In genomic region chr12:101718054-101718754, GRCm38 (mm10) we compare ENCODE assay signal across 8 mouse cellular contexts. TPM values are rescaled to one million over a fixed set of nuclear protein-coding genes. Genes with fewer than 3 reads are reported as not detected.
A peak's percentile ranks its signal among the peaks of the same experiment; 100 is the strongest.
DNase-seq lines count a peak whose midpoint lies in the region; ATAC-seq lines count a peak whose summit lies in the region.

TSS of gene Tc2n (minus strand) at chr12:101718523.

- under 1% methylated on average over 66 of the region's 75 CpGs for WGBS in embryonic facial prominence, embryonic 12.5 days
- WGBS in heart, embryonic 10.5 days: 1% methylated on average over 74 of the region's 75 CpGs
- WGBS in kidney, embryonic 14.5 days: under 1% methylated on average over 50 of the region's 75 CpGs
- WGBS in liver, embryonic 15.5 days (ENCODE audit: insufficient replicate concordance): 1% methylated on average over 67 of the region's 75 CpGs
- WGBS in neural tube, embryonic 11.5 days: under 1% methylated on average over 73 of the region's 75 CpGs

- H3K27me3 ChIP-seq in embryonic facial prominence, embryonic 12.5 days: peaks cover 14% of the 10 kb centered on the region
- H3K27me3 ChIP-seq in heart, embryonic 10.5 days (ENCODE audit: insufficient read depth, poor library complexity, severe bottlenecking): peaks cover 30% of the 10 kb centered on the region
- peaks cover 10% of the 10 kb centered on the region for H3K27me3 ChIP-seq in kidney, embryonic 14.5 days (ENCODE audit: control insufficient read depth, insufficient read depth, low read length)
- H3K27me3 ChIP-seq in liver, embryonic 15.5 days: peaks cover 19% of the 10 kb centered on the region
- peaks cover 12% of the 10 kb centered on the region for H3K27me3 ChIP-seq in neural tube, embryonic 11.5 days (ENCODE audit: control insufficient read depth, insufficient read depth, low read length)

- no peaks in the 10 kb centered on the region; the same call in 1 of the 2 replicates for H3K4me1 ChIP-seq in embryonic facial prominence, embryonic 12.5 days
- H3K4me1 ChIP-seq in heart, embryonic 10.5 days: peaks cover 10% of the 10 kb centered on the region; the same call in 1 of the 2 replicates
- H3K4me1 ChIP-seq in kidney, embryonic 14.5 days (ENCODE audit: control insufficient read depth, insufficient read depth, low read length): no peaks in the 10 kb centered on the region
- peaks cover 12% of the 10 kb centered on the region for H3K4me1 ChIP-seq in liver, embryonic 15.5 days (replicated peaks)
- no peaks in the 10 kb centered on the region for H3K4me1 ChIP-seq in neural tube, embryonic 11.5 days (ENCODE audit: control insufficient read depth, insufficient read depth, low read length)

- no peaks in the 10 kb centered on the region for H3K36me3 ChIP-seq in embryonic facial prominence, embryonic 12.5 days
- H3K36me3 ChIP-seq in heart, embryonic 10.5 days: no peaks in the 10 kb centered on the region
- H3K36me3 ChIP-seq in kidney, embryonic 14.5 days (ENCODE audit: control insufficient read depth, insufficient read depth, low read length): no peaks in the 10 kb centered on the region
- H3K36me3 ChIP-seq in liver, embryonic 15.5 days (replicated peaks): no peaks in the 10 kb centered on the region
- H3K36me3 ChIP-seq in neural tube, embryonic 11.5 days (ENCODE audit: control insufficient read depth, insufficient read depth, low read length): no peaks in the 10 kb centered on the region

- H3K27ac ChIP-seq in embryonic facial prominence, embryonic 12.5 days: no peak within 1 kb of the TSS
- H3K27ac ChIP-seq in heart, embryonic 10.5 days: peak within 1 kb of the TSS; percentile 24
- no peak within 1 kb of the TSS for H3K27ac ChIP-seq in kidney, embryonic 14.5 days (ENCODE audit: low read depth, low read length)
- H3K27ac ChIP-seq in liver, embryonic 15.5 days (replicated peaks): no peak within 1 kb of the TSS
- H3K27ac ChIP-seq in neural tube, embryonic 11.5 days (ENCODE audit: low read depth, low read length): no peak within 1 kb of the TSS

- peak within 1 kb of the TSS; percentile 98 for H3K4me2 ChIP-seq in embryonic facial prominence, embryonic 12.5 days (replicated peaks)
- H3K4me2 ChIP-seq in kidney, embryonic 14.5 days (replicated peaks; ENCODE audit: low read depth, low read length): peak within 1 kb of the TSS; percentile 99
- H3K4me2 ChIP-seq in liver, embryonic 15.5 days: peak within 1 kb of the TSS; percentile 88
- H3K4me2 ChIP-seq in neural tube, embryonic 11.5 days (ENCODE audit: low read depth): peak within 1 kb of the TSS; percentile 99

- peak within 1 kb of the TSS; percentile 71 for H3K4me3 ChIP-seq in embryonic facial prominence, embryonic 12.5 days
- H3K4me3 ChIP-seq in heart, embryonic 10.5 days: peak within 1 kb of the TSS; percentile 79
- H3K4me3 ChIP-seq in kidney, embryonic 14.5 days (ENCODE audit: low read length): peak within 1 kb of the TSS; percentile 54
- H3K4me3 ChIP-seq in liver, embryonic 15.5 days (replicated peaks): peak within 1 kb of the TSS; percentile 62
- peak within 1 kb of the TSS; percentile 64 for H3K4me3 ChIP-seq in neural tube, embryonic 11.5 days (ENCODE audit: low read depth, low read length)

- ATAC-seq in embryonic facial prominence, embryonic 12.5 days (ENCODE audit: insufficient number of reproducible peaks, insufficient read depth, low FRiP score, low TSS enrichment): peak; percentile 97
- ATAC-seq in kidney, embryonic 14.5 days (ENCODE audit: low FRiP score, low TSS enrichment): peak; percentile 99
- peak; percentile 95 for ATAC-seq in liver, embryonic 15.5 days (ENCODE audit: insufficient read depth)
- peak; percentile 94 for ATAC-seq in neural tube, embryonic 11.5 days (ENCODE audit: insufficient read depth, low FRiP score, low TSS enrichment)

- DNase-seq in left cerebral cortex, adult 18-20 months (ENCODE audit: low spot score in 2 of 2): peak; percentile 6 to 8
- no peak for DNase-seq in left cerebral cortex, adult 11 months (ENCODE audit: low spot score)
- peak; percentile 90 for DNase-seq in heart, embryonic 10.5 days (ENCODE audit: low spot score)
- DNase-seq in neural tube, embryonic 11.5 days (ENCODE audit: low spot score): peak; percentile 69
- peak; percentile 89 for DNase-seq in testis, postnatal 10 days (ENCODE audit: low spot score)

- no peaks in the 10 kb centered on the region for H3K9me3 ChIP-seq in embryonic facial prominence, embryonic 12.5 days
- no peaks in the 10 kb centered on the region for H3K9me3 ChIP-seq in heart, embryonic 10.5 days
- H3K9me3 ChIP-seq in kidney, embryonic 14.5 days (ENCODE audit: control insufficient read depth, low read length): no peaks in the 10 kb centered on the region
- no peaks in the 10 kb centered on the region for H3K9me3 ChIP-seq in liver, embryonic 15.5 days (replicated peaks)
- no peaks in the 10 kb centered on the region for H3K9me3 ChIP-seq in neural tube, embryonic 11.5 days (ENCODE audit: control insufficient read depth, low read length)

- peak within 1 kb of the TSS; percentile 54 for H3K9ac ChIP-seq in embryonic facial prominence, embryonic 12.5 days
- peak within 1 kb of the TSS; percentile 56 for H3K9ac ChIP-seq in kidney, embryonic 14.5 days (ENCODE audit: low read depth, low read length)
- 0 out of 2 replicates have a peak within 1 kb of the TSS, but pooled peaks have one; percentile 21 for H3K9ac ChIP-seq in liver, embryonic 15.5 days
- H3K9ac ChIP-seq in neural tube, embryonic 11.5 days (ENCODE audit: low read length): peak within 1 kb of the TSS; percentile 52

RNA-seq across cellular contexts. Expression of gene Tc2n, which starts in this region (rescaled TPM):
- total RNA-seq in left cerebral cortex, adult 18-20 months (2021): under 1 TPM; 0.61 to 0.70 TPM
- 0.39 and 0.40 TPM in 2 replicates for polyA plus RNA-seq in embryonic facial prominence, embryonic 12.5 days (2016; fragmentation: Nextera tagmentation; extraction: Ambion mirVana)
- polyA plus RNA-seq in heart, embryonic 10.5 days (2016; fragmentation: Nextera tagmentation; extraction: Ambion mirVana): 0.08 and 0.17 TPM in 2 replicates
- polyA plus RNA-seq in kidney, embryonic 14.5 days (2014; fragmentation: Nextera tagmentation; extraction: Ambion mirVana): 0.43 and 0.62 TPM in 2 replicates
- polyA plus RNA-seq in liver, embryonic 15.5 days (2015; fragmentation: Nextera tagmentation; extraction: Ambion mirVana): 0.06 and 0.21 TPM in 2 replicates
- polyA plus RNA-seq in neural tube, embryonic 11.5 days (2014; fragmentation: Nextera tagmentation; extraction: Ambion mirVana): 0.09 TPM in 1 of 2 replicates, not detected in the other

Comparison
In these comparisons a context has a peak if more than half of its experiments do, and no peak if none do; other contexts are left out.
1. Peak in DNase-seq in left cerebral cortex, adult 18-20 months; RNA of the gene not detected or under 1 TPM.
2. Peak in ATAC-seq, H3K4me3 ChIP-seq, H3K9ac ChIP-seq and H3K4me2 ChIP-seq in embryonic facial prominence, embryonic 12.5 days; RNA of the gene not detected or under 1 TPM.
3. Peak in DNase-seq, H3K4me3 ChIP-seq and H3K27ac ChIP-seq in heart, embryonic 10.5 days; RNA of the gene not detected or under 1 TPM.
4. Peak in ATAC-seq, H3K4me3 ChIP-seq, H3K9ac ChIP-seq and H3K4me2 ChIP-seq in kidney, embryonic 14.5 days; RNA of the gene not detected or under 1 TPM.
5. Peak in ATAC-seq, H3K4me3 ChIP-seq, H3K9ac ChIP-seq and H3K4me2 ChIP-seq in liver, embryonic 15.5 days; RNA of the gene not detected or under 1 TPM.
6. Peak in DNase-seq, ATAC-seq, H3K4me3 ChIP-seq, H3K9ac ChIP-seq and H3K4me2 ChIP-seq in neural tube, embryonic 11.5 days; RNA of the gene not detected or under 1 TPM.